Mouse (Mus musculus) liver, embryonic 15.5 days (tissue): ENCODE data around the gene Atxn7l1. TPM values are rescaled to one million over a fixed set of nuclear protein-coding genes. Genes with fewer than 3 reads are reported as not detected.

Experiments
- ATAC-seq: fragments of 200-750 bp; cut with Nextera tagmentation; 2 replicates; pipeline ENCODE4 v1.8.0; 2017; ENCODE audit warnings: moderate number of reproducible peaks, mild to moderate bottlenecking, moderate library complexity; ENCODE audit not compliant: insufficient read depth
- H3K27ac ChIP-seq: fragments of 300-500 bp; sonication (generic); replicated peaks from 2 replicates; pipeline ENCODE4 v1.5.1; 2015; ENCODE audit warnings: mild to moderate bottlenecking, inconsistent platforms
- H3K27me3 ChIP-seq: fragments of 300-500 bp; sonication (generic); 2 replicates; pipeline ENCODE4 v1.6.1; 2015; ENCODE audit warnings: mild to moderate bottlenecking, inconsistent platforms
- H3K36me3 ChIP-seq: fragments of 300-500 bp; sonication (generic); replicated peaks from 2 replicates; pipeline ENCODE4 v1.6.1; 2015; ENCODE audit warnings: moderate library complexity, mild to moderate bottlenecking, inconsistent platforms
- H3K4me1 ChIP-seq: fragments of 300-500 bp; sonication (generic); replicated peaks from 2 replicates; pipeline ENCODE4 v1.6.1; 2015; ENCODE audit warnings: inconsistent platforms
- H3K4me2 ChIP-seq: fragments of 300-500 bp; sonication (generic); 2 replicates; pipeline ENCODE4 v1.6.1; 2015; ENCODE audit warnings: moderate library complexity, mild to moderate bottlenecking, inconsistent platforms
- H3K4me3 ChIP-seq: fragments of 300-500 bp; sonication (generic); replicated peaks from 2 replicates; pipeline ENCODE4 v1.5.1; 2015; ENCODE audit warnings: mild to moderate bottlenecking, inconsistent platforms
- H3K9ac ChIP-seq: fragments of 300-500 bp; sonication (generic); 2 replicates; pipeline ENCODE4 v1.6.1; 2015; ENCODE audit warnings: moderate library complexity, mild to moderate bottlenecking, inconsistent platforms
- H3K9me3 ChIP-seq: fragments of 300-500 bp; sonication (generic); replicated peaks from 2 replicates; pipeline ENCODE4 v1.6.1; 2016; ENCODE audit warnings: inconsistent platforms
- WGBS: fragments of 180-500 bp; shearing (Covaris S2); methylation state at CpG from one replicate; pipeline ENCODE4 v1.1.7; 2015; ENCODE audit warnings: mixed read lengths; ENCODE audit not compliant: insufficient replicate concordance; 5-methylcytosine and 5-hydroxymethylcytosine counted together
- polyA plus RNA-seq: library from polyadenylated mRNA; unstranded; fragments of >200 nt; fragmentation: Nextera tagmentation; extraction: Ambion mirVana; gene quantifications from 2 replicates; pipeline ENCODE4 v1.2.1, GENCODE M21; 2015

Gene Atxn7l1
- polyA plus RNA-seq, 1 experiment from 2014 or later: 14.7 TPM

GRCm38 (mm10) chr12:33128121-33128520, 19.4 kb upstream of the Atxn7l1 start:
- no peak overlapping the region for H3K4me2 ChIP-seq
- H3K4me1 ChIP-seq: peaks cover 14% of the 10 kb centered on the region; the same call in 1 of the 2 replicates
- H3K27me3 ChIP-seq: peaks cover 14% of the 10 kb centered on the region; the same call in 1 of the 2 replicates
- no peaks in the 10 kb centered on the region for H3K36me3 ChIP-seq
- no peak overlapping the region for H3K9ac ChIP-seq
- ATAC-seq: no peak
- no peaks in the 10 kb centered on the region for H3K9me3 ChIP-seq
- WGBS: 46% methylated on average over 2 of the region's 2 CpGs
- H3K27ac ChIP-seq: no peak overlapping the region
- no peak overlapping the region for H3K4me3 ChIP-seq

- H3K27ac ChIP-seq: no peak overlapping the region
- H3K4me2 ChIP-seq: no peak overlapping the region
- H3K27me3 ChIP-seq: peaks cover 14% of the 10 kb centered on the region; the same call in 1 of the 2 replicates
- H3K36me3 ChIP-seq: no peaks in the 10 kb centered on the region
- 74% methylated on average over 7 of the region's 7 CpGs for WGBS
- H3K9me3 ChIP-seq: no peaks in the 10 kb centered on the region
- peaks cover 14% of the 10 kb centered on the region; the same call in 1 of the 2 replicates for H3K4me1 ChIP-seq
- no peak overlapping the region for H3K4me3 ChIP-seq
- H3K9ac ChIP-seq: no peak overlapping the region
- ATAC-seq: no peak
Observed at GRCm38 (mm10) chr12:33128702-33129101, 18.8 kb upstream of the Atxn7l1 start.

- no peak overlapping the region for H3K4me2 ChIP-seq
- H3K4me3 ChIP-seq: no peak overlapping the region
- no peaks in the 10 kb centered on the region for H3K36me3 ChIP-seq
- H3K27me3 ChIP-seq: peaks cover 14% of the 10 kb centered on the region; the same call in 1 of the 2 replicates
- no peak for ATAC-seq
- WGBS: 7% methylated on average over 4 of the region's 4 CpGs
- no peak overlapping the region for H3K9ac ChIP-seq
- H3K9me3 ChIP-seq: no peaks in the 10 kb centered on the region
- H3K27ac ChIP-seq: no peak overlapping the region
- peaks cover 14% of the 10 kb centered on the region; the same call in 1 of the 2 replicates for H3K4me1 ChIP-seq
Observed at GRCm38 (mm10) chr12:33129410-33129809, 18.1 kb upstream of the Atxn7l1 start.

- no peak for ATAC-seq
- WGBS: 56% methylated on average over 8 of the region's 8 CpGs
- no peaks in the 10 kb centered on the region for H3K9me3 ChIP-seq
- no peak overlapping the region for H3K4me2 ChIP-seq
- no peak overlapping the region for H3K9ac ChIP-seq
- no peaks in the 10 kb centered on the region for H3K36me3 ChIP-seq
- no peak overlapping the region for H3K4me3 ChIP-seq
- no peak overlapping the region for H3K27ac ChIP-seq
- peaks cover 14% of the 10 kb centered on the region; the same call in 1 of the 2 replicates for H3K27me3 ChIP-seq
- peaks cover 13% of the 10 kb centered on the region; the same call in 1 of the 2 replicates for H3K4me1 ChIP-seq
Observed at GRCm38 (mm10) chr12:33130401-33130800, 17.1 kb upstream of the Atxn7l1 start.

- Histone ChIP-seq H3K27me3 (peaks cover 14% of the 10 kb centered on the region; the same call in 1 of the 2 replicates), H3K9ac (no peak overlapping the region), H3K36me3 (no peaks in the 10 kb centered on the region), H3K9me3 (no peaks in the 10 kb centered on the region), H3K4me1 (0 out of 2 replicates have a peak, but pooled peaks cover 5% of the 10 kb centered on the region), H3K4me2 (no peak overlapping the region), H3K27ac (no peak overlapping the region), H3K4me3 (no peak overlapping the region)
- no peak for ATAC-seq
- WGBS: 26% methylated on average over 7 of the region's 7 CpGs
Observed at GRCm38 (mm10) chr12:33131796-33132195, 15.7 kb upstream of the Atxn7l1 start.

- no peak for ATAC-seq
- peaks cover 15% of the 10 kb centered on the region; the same call in 1 of the 2 replicates for H3K27me3 ChIP-seq
- no peaks in the 10 kb centered on the region for H3K4me1 ChIP-seq
- H3K36me3 ChIP-seq: no peaks in the 10 kb centered on the region
- WGBS: 16% methylated on average over 1 of the region's 1 CpGs
- no peaks in the 10 kb centered on the region for H3K9me3 ChIP-seq
- H3K4me2 ChIP-seq: no peak overlapping the region
- H3K4me3 ChIP-seq: no peak overlapping the region
- no peak overlapping the region for H3K27ac ChIP-seq
- H3K9ac ChIP-seq: no peak overlapping the region
Observed at GRCm38 (mm10) chr12:33137857-33138256, 9.6 kb upstream of the Atxn7l1 start.

- 52% methylated on average over 3 of the region's 3 CpGs for WGBS
- Histone ChIP-seq H3K27me3 (peaks cover 23% of the 10 kb centered on the region), H3K9me3 (no peaks in the 10 kb centered on the region), H3K36me3 (no peaks in the 10 kb centered on the region), H3K4me1 (no peaks in the 10 kb centered on the region), H3K4me3 (no peak overlapping the region), H3K4me2 (no peak overlapping the region), H3K9ac (no peak overlapping the region), H3K27ac (no peak overlapping the region)
- no peak for ATAC-seq
Observed at GRCm38 (mm10) chr12:33139083-33139482, 8.4 kb upstream of the Atxn7l1 start.

GRCm38 (mm10) chr12:33144456-33144855, 3.0 kb upstream of the Atxn7l1 start:
- Histone ChIP-seq H3K4me2 (no peak overlapping the region), H3K9ac (no peak overlapping the region), H3K4me1 (peaks cover 21% of the 10 kb centered on the region), H3K27me3 (peaks cover 56% of the 10 kb centered on the region), H3K9me3 (no peaks in the 10 kb centered on the region), H3K4me3 (no peak overlapping the region), H3K27ac (no peak overlapping the region), H3K36me3 (0 out of 2 replicates have a peak, but pooled peaks cover 3% of the 10 kb centered on the region)
- 59% methylated on average over 8 of the region's 8 CpGs for WGBS
- ATAC-seq: no peak

GRCm38 (mm10) chr12:33146622-33147433, 665 bp upstream of the Atxn7l1 start:
- Histone ChIP-seq H3K27me3 (peaks cover 49% of the 10 kb centered on the region), H3K9ac (peak overlapping the region; percentile 69; the same call in 1 of the 2 replicates), H3K9me3 (no peaks in the 10 kb centered on the region), H3K4me1 (peaks cover 37% of the 10 kb centered on the region), H3K4me3 (peak overlapping the region; percentile 83), H3K4me2 (peak overlapping the region; percentile 97), H3K36me3 (0 out of 2 replicates have a peak, but pooled peaks cover 4% of the 10 kb centered on the region), H3K27ac (no peak overlapping the region)
- 8% methylated on average over 29 of the region's 29 CpGs for WGBS
- ATAC-seq: peak; percentile 20

- Histone ChIP-seq H3K4me3 (no peak overlapping the region), H3K4me2 (peak overlapping the region; percentile 97; the same call in 1 of the 2 replicates), H3K9ac (0 out of 2 replicates have a peak overlapping the region, but pooled peaks have one; percentile 8), H3K36me3 (0 out of 2 replicates have a peak, but pooled peaks cover 4% of the 10 kb centered on the region), H3K27me3 (peaks cover 27% of the 10 kb centered on the region), H3K9me3 (no peaks in the 10 kb centered on the region), H3K27ac (no peak overlapping the region), H3K4me1 (peaks cover 63% of the 10 kb centered on the region)
- no peak for ATAC-seq
- 91% methylated on average over 16 of the region's 16 CpGs for WGBS
Observed at GRCm38 (mm10) chr12:33149544-33150190, 2.2 kb downstream of the Atxn7l1 start.

- 0 out of 2 replicates have a peak overlapping the region, but pooled peaks have one; percentile 6 for H3K9ac ChIP-seq
- ATAC-seq: no peak
- 45% methylated on average over 7 of the region's 7 CpGs for WGBS
Observed at GRCm38 (mm10) chr12:33153131-33153530, 5.6 kb downstream of the Atxn7l1 start.

More at GRCm38 (mm10) chr12:33153131-33153530, 5.6 kb downstream of the Atxn7l1 start:
- Histone ChIP-seq H3K4me1 (peaks cover 63% of the 10 kb centered on the region), H3K27ac (peak overlapping the region; percentile 76), H3K27me3 (no peaks in the 10 kb centered on the region), H3K36me3 (0 out of 2 replicates have a peak, but pooled peaks cover 7% of the 10 kb centered on the region), H3K4me2 (peak overlapping the region; percentile 49), H3K4me3 (no peak overlapping the region), H3K9me3 (no peaks in the 10 kb centered on the region)
